ENCODE assay signal across 12 mouse cellular contexts in the genomic region with DNA sequence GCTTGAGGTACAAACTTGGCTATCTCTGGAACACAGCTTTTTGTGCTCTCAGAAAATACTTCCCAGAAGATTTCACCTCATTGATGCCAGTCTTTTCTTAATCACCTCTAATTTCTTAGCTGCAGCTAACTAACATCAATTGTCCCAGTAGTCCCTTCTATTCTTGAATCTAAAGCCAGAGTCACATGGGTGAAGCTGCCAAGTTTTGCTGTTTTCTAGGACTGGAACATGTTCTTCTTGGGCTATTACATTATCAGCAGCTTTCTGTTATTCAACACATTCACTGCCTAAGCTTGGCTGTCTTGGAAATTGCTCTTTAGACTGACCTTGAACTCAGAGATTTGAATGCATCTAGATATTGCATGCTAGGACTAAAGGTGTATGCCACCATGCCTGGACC.
"Had no signal": no experiment of that assay in that cellular context is flagged by ENCODE, and none has a peak within 500 bp of the region (broad histone marks: within the 10 kb centered on the region; RNA-seq: fewer than 3 reads in every experiment).

No protein-coding gene starts in this region.

- DNase-seq: left cerebral cortex, postnatal 4 days; liver; liver, embryonic 13.5 days; liver, postnatal 0 days; lung, adult 18-20 months; lung, adult 2 months; lung, embryonic 14.5 days; lung, postnatal 10 days; lung, postnatal 14 days; lung, postnatal 36 days; lung, postnatal 4 days; midbrain, embryonic 14.5 days had no signal
